Mouse (Mus musculus) limb, embryonic 15.5 days (tissue): ENCODE measurements around the gene Cep131. TPM values are rescaled to one million over a fixed set of nuclear protein-coding genes. Genes with fewer than 3 reads are reported as not detected.
A peak's percentile ranks its signal among the peaks of the same experiment; 100 is the strongest.

Source experiments
- ATAC-seq: fragments of 200-750 bp; cut with Nextera tagmentation; 2 replicates; pipeline ENCODE4 v1.8.0; 2017; ENCODE audit warnings: low read depth, moderate TSS enrichment; ENCODE audit not compliant: insufficient number of reproducible peaks, low FRiP score, low TSS enrichment
- H3K27ac ChIP-seq: fragments of 300-500 bp; sonication (generic); 2 replicates; pipeline ENCODE4 v1.5.1; 2015; ENCODE audit warnings: moderate library complexity, mild to moderate bottlenecking, inconsistent platforms
- H3K27me3 ChIP-seq: fragments of 300-500 bp; sonication (generic); 2 replicates; pipeline ENCODE4 v1.6.1; 2015; ENCODE audit warnings: inconsistent platforms
- H3K36me3 ChIP-seq: fragments of 300-500 bp; sonication (generic); 2 replicates; pipeline ENCODE4 v1.6.1; 2015; ENCODE audit warnings: inconsistent platforms
- H3K4me1 ChIP-seq: fragments of 300-500 bp; sonication (generic); 2 replicates; pipeline ENCODE4 v1.6.1; 2015; ENCODE audit warnings: inconsistent platforms
- H3K4me2 ChIP-seq: fragments of 300-500 bp; sonication (generic); 2 replicates; pipeline ENCODE4 v1.6.1; 2015; ENCODE audit warnings: mild to moderate bottlenecking, inconsistent platforms
- H3K4me3 ChIP-seq: fragments of 300-500 bp; sonication (generic); 2 replicates; pipeline ENCODE4 v1.5.1; 2015; ENCODE audit warnings: mild to moderate bottlenecking, inconsistent platforms
- H3K9ac ChIP-seq: fragments of 300-500 bp; sonication (generic); 2 replicates; pipeline ENCODE4 v1.6.1; 2015; ENCODE audit warnings: inconsistent platforms
- H3K9me3 ChIP-seq: fragments of 300-500 bp; sonication (generic); 2 replicates; pipeline ENCODE4 v1.6.1; 2016; ENCODE audit warnings: inconsistent platforms
- WGBS: fragments of 180-500 bp; shearing (Covaris S2); methylation state at CpG from one replicate; pipeline ENCODE4 v1.1.7; 2015; 5-methylcytosine and 5-hydroxymethylcytosine counted together
- polyA plus RNA-seq: library from polyadenylated mRNA; unstranded; fragments of >200 nt; fragmentation: Nextera tagmentation; extraction: Ambion mirVana; gene quantifications from 2 replicates; pipeline ENCODE4 v1.2.1, GENCODE M21; 2015

Cep131 gene
- polyA plus RNA-seq = 20.9 and 21.3 TPM in 2 replicates

DNA sequence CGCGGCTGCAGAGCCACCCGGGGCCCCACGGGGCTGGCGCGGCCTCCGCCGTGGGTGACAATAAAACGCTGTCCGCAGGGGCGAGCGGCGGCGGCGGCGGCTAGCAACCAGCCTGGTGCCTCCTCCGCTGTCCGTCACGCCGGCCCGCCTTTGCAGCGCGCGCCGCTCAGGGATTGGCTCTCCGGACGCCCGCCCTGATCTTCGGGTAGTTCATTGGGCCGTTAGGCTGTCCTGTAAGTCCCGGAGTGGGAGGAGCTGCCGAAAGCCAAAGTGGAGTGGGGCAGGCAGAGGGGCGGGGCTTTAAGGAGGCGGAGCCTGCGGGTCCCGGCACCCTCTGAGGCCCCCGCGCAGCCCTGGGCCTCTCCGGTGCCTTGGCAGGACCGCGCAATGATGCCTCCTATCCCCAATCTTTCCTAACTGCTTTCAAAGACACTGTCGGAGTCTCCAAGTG lies at the start of gene Cep131:
Gene Cep131, minus strand, starts transcription at position 126 of the 451 bp plus-strand sequence.
- Histone ChIP-seq H3K36me3 (peaks cover 36% of the 10 kb centered on the region), H3K9ac (peak within 1 kb of the TSS; percentile 97), H3K27me3 (no peaks in the 10 kb centered on the region), H3K27ac (peak within 1 kb of the TSS; percentile 82), H3K4me3 (peak within 1 kb of the TSS; percentile 92), H3K4me2 (peak within 1 kb of the TSS; percentile 91), H3K4me1 (peaks cover 20% of the 10 kb centered on the region), H3K9me3 (no peaks in the 10 kb centered on the region)
- WGBS = under 1% methylated on average over 41 of the region's 42 CpGs
- ATAC-seq = peak; percentile 97

DNA sequence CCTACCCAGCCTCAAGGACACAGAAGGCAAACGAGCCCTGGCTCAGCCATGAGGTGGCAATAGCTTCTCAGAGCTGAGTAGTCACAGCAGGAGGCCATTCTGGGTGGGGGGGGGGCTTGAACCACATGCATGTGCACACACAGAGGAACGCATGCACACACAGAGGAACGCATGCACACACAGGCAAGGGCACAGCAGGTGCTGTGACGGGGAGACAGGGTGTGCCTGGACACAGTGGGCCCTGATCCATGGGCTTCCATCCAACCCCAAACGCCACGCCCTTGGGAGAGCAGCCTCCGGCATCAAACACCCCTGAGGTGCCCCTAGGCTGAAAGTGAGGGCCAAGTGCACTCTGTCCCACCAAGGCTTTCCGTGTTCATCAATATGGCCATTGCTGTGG lies 49.6 kb upstream of the Cep131 start:
- H3K4me2 ChIP-seq = no peak overlapping the region
- H3K4me3 ChIP-seq = no peak overlapping the region
- 84% methylated on average over 8 of the region's 8 CpGs for WGBS
- H3K36me3 ChIP-seq = peaks cover 60% of the 10 kb centered on the region
- peaks cover 14% of the 10 kb centered on the region; the same call in 1 of the 2 replicates for H3K4me1 ChIP-seq
- no peaks in the 10 kb centered on the region for H3K27me3 ChIP-seq
- no peaks in the 10 kb centered on the region for H3K9me3 ChIP-seq
- H3K9ac ChIP-seq = no peak overlapping the region
- no peak overlapping the region for H3K27ac ChIP-seq
- no peak; the same call in 1 of the 2 replicates for ATAC-seq

DNA sequence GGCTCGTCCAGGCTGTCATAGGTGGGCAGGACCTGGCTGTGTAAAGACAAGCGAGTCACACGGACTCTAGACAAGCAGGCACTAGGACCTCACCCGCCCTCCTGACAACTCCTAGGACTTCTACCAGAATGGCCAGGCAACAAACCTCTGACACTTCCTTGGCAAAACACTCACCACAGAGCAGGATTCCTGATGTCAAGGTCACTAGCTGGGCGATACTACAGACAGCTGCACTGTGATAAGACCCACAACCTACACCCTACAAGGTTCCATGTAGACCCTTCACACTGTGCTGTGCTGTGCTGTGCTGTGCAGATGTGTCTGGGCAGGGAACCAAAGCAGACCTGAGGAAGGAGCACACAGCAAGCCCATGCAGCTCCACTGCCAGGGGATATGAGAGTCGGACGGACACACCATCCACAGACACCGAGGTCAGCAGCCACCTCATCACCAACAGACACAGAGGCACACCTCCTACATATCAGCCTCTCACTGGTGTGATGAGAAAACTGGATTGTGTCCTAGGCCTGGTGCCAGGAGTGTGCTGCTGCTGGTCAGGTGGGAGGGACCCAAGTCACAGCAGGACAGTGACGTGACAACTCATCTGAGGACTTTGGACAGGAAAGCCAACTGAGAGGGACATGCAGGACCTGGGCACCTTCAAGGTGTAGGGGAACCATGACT lies 48.4 kb upstream of the Cep131 start:
- no peaks in the 10 kb centered on the region for H3K9me3 ChIP-seq
- 90% methylated on average over 9 of the region's 9 CpGs for WGBS
- no peak overlapping the region for H3K4me3 ChIP-seq
- no peak overlapping the region for H3K9ac ChIP-seq
- no peak overlapping the region for H3K4me2 ChIP-seq
- peaks cover 65% of the 10 kb centered on the region for H3K36me3 ChIP-seq
- ATAC-seq = no peak
- peaks cover 14% of the 10 kb centered on the region; the same call in 1 of the 2 replicates for H3K4me1 ChIP-seq
- H3K27me3 ChIP-seq = no peaks in the 10 kb centered on the region
- H3K27ac ChIP-seq = no peak overlapping the region

DNA sequence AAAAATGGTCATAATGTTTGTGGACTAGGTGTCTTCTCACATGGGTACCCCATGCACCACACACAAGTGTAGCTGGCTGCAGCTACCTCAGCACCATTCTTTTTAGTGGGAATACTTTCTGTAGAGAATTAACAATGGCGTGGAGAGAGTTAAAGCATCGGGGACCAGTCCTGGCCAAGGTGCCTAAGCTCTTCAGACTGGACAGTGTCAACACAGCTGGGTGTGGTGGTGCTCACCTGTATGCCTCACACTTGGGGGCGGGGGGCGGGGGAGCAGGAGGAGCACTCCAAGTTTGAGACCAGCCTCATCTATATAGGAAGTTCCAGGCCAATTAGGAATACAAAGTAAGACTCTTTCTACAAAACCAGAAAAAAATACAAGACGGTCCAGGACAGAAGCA lies 47.5 kb upstream of the Cep131 start:
- peaks cover 71% of the 10 kb centered on the region for H3K36me3 ChIP-seq
- ATAC-seq = no peak
- H3K4me1 ChIP-seq = peaks cover 14% of the 10 kb centered on the region; the same call in 1 of the 2 replicates
- H3K4me3 ChIP-seq = no peak overlapping the region
- no peak overlapping the region for H3K27ac ChIP-seq
- no peak overlapping the region for H3K4me2 ChIP-seq
- no peaks in the 10 kb centered on the region for H3K27me3 ChIP-seq
- 94% methylated on average over 5 of the region's 5 CpGs for WGBS
- H3K9me3 ChIP-seq = no peaks in the 10 kb centered on the region
- no peak overlapping the region for H3K9ac ChIP-seq

DNA sequence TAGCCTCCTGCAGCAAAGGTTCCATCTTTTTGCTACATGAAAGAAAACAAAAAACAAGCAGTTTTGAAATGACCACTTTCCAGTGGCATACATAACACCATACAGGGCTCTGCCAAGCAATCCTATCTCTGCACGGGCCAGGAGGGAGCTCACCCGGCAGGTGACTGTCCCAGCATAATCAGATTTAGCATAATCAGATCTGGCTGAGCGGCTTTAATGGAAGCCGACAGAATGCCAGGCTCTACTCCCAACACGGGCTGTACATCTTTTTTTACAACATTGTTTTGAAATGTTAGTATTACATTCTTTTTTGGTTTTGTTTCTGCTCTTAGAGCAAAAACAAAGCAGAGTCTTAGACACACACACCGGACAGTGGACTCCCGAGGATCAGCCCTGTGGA lies 42.7 kb upstream of the Cep131 start:
- H3K4me1 ChIP-seq = no peaks in the 10 kb centered on the region
- H3K27me3 ChIP-seq = no peaks in the 10 kb centered on the region
- H3K4me3 ChIP-seq = no peak overlapping the region
- no peak for ATAC-seq
- no peak overlapping the region for H3K4me2 ChIP-seq
- WGBS = 90% methylated on average over 7 of the region's 7 CpGs
- H3K9ac ChIP-seq = no peak overlapping the region
- no peak overlapping the region for H3K27ac ChIP-seq
- no peaks in the 10 kb centered on the region for H3K9me3 ChIP-seq
- peaks cover 73% of the 10 kb centered on the region for H3K36me3 ChIP-seq

DNA sequence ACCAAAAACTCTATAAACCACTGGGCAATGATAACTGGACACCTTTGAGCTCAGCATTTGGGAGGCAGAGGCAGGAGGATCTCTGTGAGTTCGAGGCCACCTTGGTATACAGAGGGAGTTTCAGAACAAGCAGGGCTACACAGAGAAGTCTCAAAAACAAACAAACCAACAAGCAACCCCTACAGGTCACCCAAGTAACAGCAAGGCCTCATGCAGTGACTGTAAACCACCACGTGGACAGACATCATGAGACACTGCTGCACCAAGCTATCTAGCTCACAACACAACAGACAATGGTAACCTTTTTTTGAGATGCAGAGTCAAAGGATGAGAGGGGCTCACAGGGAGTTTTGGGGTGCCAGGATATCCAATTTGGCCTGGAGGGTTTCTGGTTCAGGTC lies 40.2 kb upstream of the Cep131 start:
- 94% methylated on average over 2 of the region's 2 CpGs for WGBS
- Histone ChIP-seq H3K9me3 (no peaks in the 10 kb centered on the region), H3K36me3 (peaks cover 71% of the 10 kb centered on the region), H3K4me1 (no peaks in the 10 kb centered on the region), H3K4me2 (no peak overlapping the region), H3K27ac (no peak overlapping the region), H3K4me3 (no peak overlapping the region), H3K9ac (no peak overlapping the region), H3K27me3 (no peaks in the 10 kb centered on the region)
- no peak for ATAC-seq

DNA sequence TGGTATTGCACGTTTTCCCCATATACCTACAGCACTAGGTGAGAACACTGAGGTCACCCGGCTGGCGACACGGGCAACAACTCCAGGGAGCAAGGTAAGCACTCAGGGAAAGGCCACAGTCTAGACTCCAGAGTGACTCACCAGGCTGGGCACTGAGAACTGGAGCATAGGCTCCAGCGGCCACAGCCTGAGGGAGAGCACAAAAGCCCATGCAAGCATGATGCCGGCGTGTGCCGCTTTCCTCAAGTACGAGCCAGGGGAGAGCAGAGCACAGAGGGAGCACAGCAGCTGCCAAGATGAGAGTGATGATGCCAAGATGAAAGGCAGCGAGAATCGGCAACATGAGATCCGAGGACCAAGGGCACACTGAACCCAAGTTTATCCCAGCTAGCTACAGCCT lies 35.5 kb upstream of the Cep131 start:
- H3K4me2 ChIP-seq = no peak overlapping the region
- no peak overlapping the region for H3K27ac ChIP-seq
- 79% methylated on average over 12 of the region's 12 CpGs for WGBS
- H3K4me3 ChIP-seq = no peak overlapping the region
- no peak for ATAC-seq
- peaks cover 13% of the 10 kb centered on the region; the same call in 1 of the 2 replicates for H3K4me1 ChIP-seq
- H3K27me3 ChIP-seq = no peaks in the 10 kb centered on the region
- peaks cover 48% of the 10 kb centered on the region for H3K36me3 ChIP-seq
- H3K9ac ChIP-seq = no peak overlapping the region
- no peaks in the 10 kb centered on the region for H3K9me3 ChIP-seq

DNA sequence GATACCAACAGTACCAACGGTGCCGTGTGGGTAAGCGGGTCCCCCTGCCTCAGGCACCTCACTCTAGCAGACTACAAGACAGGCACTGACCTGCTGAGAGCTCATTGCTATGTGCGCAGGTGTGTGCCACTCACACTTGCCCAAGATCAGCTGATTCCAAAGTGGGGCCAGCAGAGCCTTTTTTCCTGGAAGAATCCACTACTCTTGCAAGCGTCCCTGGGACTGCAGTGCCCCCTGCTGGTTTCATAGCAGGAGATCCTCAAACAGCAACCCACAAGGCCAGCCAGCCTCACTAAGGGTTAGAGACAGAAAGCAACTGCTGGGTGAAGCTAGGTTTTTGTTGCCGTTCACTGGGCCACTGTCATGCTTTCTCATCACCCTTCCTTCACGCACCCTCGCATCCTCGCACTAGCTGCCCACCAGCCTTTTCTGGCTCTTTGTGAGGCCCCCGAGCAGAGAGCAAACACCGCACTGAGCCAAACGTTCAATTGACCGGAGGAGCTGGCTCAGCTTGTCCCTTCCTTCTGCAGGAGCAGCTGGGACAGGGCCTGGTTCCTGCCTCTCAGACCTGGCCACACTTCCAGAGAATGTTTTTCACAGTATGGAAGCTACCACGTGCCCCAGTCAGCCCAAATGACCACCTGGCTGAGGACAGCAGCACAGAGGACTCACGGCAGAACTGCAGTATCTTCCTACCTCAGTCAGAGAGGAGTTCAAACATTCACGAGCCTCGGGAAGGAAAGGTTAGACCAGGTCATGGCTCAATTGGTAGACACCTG lies 34.2 kb upstream of the Cep131 start:
- 79% methylated on average over 17 of the region's 17 CpGs for WGBS
- H3K9ac ChIP-seq = no peak overlapping the region
- H3K4me3 ChIP-seq = no peak overlapping the region
- H3K27ac ChIP-seq = no peak overlapping the region
- H3K36me3 ChIP-seq = peaks cover 56% of the 10 kb centered on the region
- H3K27me3 ChIP-seq = no peaks in the 10 kb centered on the region
- no peak overlapping the region for H3K4me2 ChIP-seq
- H3K9me3 ChIP-seq = no peaks in the 10 kb centered on the region
- ATAC-seq = no peak
- H3K4me1 ChIP-seq = peaks cover 13% of the 10 kb centered on the region; the same call in 1 of the 2 replicates

DNA sequence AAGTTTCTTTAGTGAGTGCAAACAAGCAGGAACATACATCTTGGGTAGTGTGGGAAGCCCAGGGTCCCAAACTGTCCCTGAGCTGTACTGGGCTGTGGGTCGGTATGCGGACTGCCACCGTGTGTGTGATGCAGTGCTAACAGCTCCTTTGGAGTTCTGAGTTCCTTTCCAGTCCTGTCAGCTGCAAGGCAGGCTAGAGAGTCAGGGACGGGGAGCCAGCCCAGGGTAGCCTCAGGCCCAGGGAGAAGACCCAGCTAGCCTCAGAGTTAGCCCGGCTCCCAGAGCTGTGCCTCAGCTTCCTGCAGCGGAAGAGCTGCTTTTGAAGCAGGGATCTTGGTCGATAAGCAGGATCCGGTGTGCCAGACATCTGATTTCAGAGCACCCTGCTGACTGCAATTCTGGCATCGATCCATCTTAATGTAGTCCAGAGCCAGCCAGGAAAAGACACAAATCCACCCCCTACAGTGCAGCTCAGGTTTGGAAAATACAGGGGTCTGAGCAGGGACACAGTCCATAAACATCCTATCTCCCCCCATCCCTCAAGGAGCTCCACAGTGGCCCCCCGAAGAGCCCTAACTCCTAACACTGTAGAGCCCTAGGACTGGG lies 33.4 kb upstream of the Cep131 start:
- no peak for ATAC-seq
- H3K9me3 ChIP-seq = no peaks in the 10 kb centered on the region
- H3K27ac ChIP-seq = no peak overlapping the region
- H3K4me3 ChIP-seq = no peak overlapping the region
- WGBS = 58% methylated on average over 10 of the region's 10 CpGs
- H3K27me3 ChIP-seq = no peaks in the 10 kb centered on the region
- H3K4me2 ChIP-seq = no peak overlapping the region
- no peak overlapping the region for H3K9ac ChIP-seq
- H3K4me1 ChIP-seq = peaks cover 16% of the 10 kb centered on the region
- peaks cover 63% of the 10 kb centered on the region for H3K36me3 ChIP-seq

DNA sequence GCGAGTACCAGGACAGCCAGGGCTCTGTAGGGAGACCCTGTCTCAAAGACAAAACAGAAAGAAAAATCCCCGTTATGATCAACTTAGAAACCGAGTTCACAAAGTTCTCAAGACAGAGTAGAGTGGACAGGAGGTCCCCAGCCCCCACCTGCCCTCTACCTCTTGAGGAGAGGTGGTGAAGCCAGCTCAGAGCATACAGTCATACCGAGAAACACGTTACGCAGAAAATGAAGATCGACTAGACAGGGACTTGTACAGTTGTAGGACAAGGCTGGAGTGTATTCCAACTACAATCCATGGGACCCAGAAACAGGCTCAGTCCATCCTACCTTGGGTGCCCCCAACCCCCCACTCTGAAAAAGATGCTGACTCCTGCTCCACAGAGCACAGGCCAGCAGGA lies 32.5 kb upstream of the Cep131 start:
- H3K4me1 ChIP-seq = peaks cover 22% of the 10 kb centered on the region
- H3K9ac ChIP-seq = no peak overlapping the region
- no peak overlapping the region for H3K4me2 ChIP-seq
- H3K4me3 ChIP-seq = no peak overlapping the region
- H3K9me3 ChIP-seq = no peaks in the 10 kb centered on the region
- 92% methylated on average over 7 of the region's 7 CpGs for WGBS
- no peak overlapping the region for H3K27ac ChIP-seq
- H3K36me3 ChIP-seq = peaks cover 68% of the 10 kb centered on the region
- no peaks in the 10 kb centered on the region for H3K27me3 ChIP-seq
- ATAC-seq = no peak

DNA sequence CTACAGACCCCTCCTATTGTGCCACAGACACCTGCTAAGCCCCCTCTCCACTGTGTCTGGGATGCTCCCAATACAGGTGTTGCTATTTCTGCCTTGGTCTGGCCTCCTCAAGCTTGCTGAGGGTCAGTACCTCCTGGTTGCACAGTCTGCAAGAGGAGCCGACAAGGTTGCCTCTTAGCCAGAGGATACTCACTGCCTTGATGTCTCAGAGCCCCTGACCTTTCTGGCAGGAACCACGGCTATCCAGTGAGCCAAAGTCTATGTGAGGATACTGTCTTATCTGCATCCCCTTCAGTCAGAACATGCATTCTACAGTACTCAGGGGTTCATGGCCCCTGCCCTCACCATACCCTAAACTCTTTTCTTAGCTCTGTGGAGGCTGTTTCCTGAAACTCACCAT lies 31.0 kb upstream of the Cep131 start:
- Histone ChIP-seq H3K9me3 (no peaks in the 10 kb centered on the region), H3K4me3 (no peak overlapping the region), H3K9ac (no peak overlapping the region), H3K27ac (no peak overlapping the region), H3K4me2 (no peak overlapping the region), H3K27me3 (no peaks in the 10 kb centered on the region), H3K36me3 (peaks cover 58% of the 10 kb centered on the region), H3K4me1 (peaks cover 22% of the 10 kb centered on the region)
- no peak for ATAC-seq
- WGBS = 89% methylated on average over 2 of the region's 2 CpGs
